Mouse (Mus musculus): ENCODE results near the gene Lhx6.

DNA sequence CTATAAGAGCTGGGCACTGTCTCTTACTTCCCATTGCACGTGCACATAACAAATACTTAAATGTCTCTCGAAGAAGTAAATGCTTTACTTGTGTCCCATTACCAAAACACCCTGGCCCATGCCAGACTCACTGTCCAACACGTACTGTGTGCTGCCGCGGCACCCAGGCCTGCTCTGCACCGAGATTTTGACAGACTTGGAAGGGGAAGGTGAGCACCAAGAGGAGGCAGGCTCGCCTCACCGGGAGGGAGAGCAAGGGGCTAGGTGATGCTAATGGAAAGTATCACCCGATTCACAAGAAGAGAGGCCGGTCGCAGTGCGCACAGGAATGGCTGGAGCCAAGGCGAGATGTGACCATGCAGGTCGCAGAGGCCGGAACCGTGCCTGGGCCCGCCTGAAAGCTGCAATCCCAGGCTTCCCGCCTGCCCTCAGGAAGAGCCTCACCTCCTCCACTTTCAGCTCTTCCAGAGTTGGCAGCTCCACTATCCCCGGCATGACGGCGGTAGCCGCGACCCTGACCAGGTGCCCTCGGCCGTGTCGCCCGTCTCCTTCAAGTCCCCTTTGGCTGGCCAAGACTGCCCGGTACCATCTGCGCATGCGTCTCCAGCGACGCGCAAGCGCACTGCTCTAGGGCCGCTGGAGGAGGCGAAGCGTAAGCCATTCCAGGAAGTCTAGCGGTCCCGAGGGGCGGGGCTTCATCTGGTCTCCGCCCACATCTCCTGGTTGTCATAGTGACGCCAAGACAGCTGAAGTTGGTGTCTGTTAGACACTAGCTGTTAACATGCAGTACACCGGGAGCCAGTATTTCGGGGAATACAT lies 56.3 kb downstream of the Lhx6 start, which contains the start of the genes Ndufa8 and Morn5:
- TF ChIP-seq POLR2A (IDR thresholded peaks at IDR 0.05; ENCODE audit: low read depth, low read length) (peak; percentile 92), CTCF (conservative IDR thresholded peaks at IDR 0.05; ENCODE audit: insufficient read depth, insufficient read length, low read depth, low read length) (no peak)

Measured in kidney, adult 2 months (tissue).